Mouse (Mus musculus): ENCODE results near the gene Gsc. TPM values are rescaled to one million over a fixed set of nuclear protein-coding genes. Genes with fewer than 3 reads are reported as not detected.

Gsc gene
- 0.24 and 0.27 TPM in 2 replicates for polyA plus RNA-seq (2016; fragmentation: Nextera tagmentation; extraction: Ambion mirVana)

DNA sequence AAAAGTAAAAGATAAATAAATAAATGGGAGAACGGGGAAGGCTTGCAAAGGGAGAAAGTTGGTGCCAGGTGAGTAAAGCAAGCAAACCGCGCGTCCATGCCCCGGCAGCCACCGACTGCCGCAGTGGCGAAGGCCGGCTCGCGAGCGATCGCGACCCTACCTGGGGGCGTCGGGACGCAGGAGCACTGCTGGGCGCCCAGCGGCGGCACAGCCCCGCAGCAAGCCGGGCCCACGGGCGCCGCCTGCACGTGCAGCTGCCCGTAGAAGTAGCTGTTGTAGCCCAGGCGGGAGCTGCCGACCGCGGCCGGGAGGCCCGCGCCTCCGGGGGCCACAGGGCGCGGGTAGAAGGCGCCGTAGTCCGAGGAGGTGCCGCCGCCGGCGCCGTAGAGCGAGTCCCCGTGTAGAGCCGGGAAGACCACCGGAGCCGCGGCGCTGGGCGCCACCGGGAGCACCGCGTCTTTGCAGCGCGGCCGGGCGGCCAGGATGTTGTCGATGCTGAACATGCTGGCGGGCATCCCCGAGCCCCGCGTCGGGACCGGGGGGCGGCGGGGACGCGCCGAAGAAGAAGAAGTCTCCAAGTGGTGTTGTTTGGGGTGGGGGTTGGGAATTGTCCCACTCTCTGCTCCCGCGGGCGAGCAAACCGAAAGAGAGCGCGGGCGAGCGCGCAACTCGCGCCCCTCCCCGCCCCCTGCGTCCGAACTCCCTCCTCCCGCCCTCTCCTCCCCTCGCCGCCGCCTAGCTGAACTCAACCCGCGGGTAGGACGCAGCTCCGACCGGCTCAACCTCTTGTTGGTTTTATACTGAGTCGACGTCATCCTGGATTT is at the start of gene Gsc:
TSS of gene Gsc (minus strand) at position 730 of the 824 bp plus-strand sequence.
- peaks cover 67% of the 10 kb centered on the region for H3K4me1 ChIP-seq

DNA sequence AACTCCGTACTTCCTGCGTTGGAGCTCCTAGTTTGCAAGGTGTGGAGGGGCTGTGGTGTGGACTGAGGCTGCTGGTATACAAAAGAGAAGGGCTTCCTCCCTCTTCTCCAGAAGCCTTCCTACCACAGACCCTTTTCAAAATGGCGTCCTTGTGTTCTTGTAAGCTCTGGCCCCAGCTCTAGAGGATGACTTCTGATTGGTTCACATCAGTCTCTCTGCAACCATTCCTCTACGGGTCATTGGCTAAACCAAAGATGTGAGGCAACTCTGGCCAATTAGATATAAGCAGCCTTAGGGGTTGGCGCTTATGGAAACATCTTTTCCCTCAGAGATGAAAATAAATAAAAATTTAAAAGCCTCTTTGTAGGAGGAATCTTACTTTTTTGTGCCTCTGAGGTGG is 46.6 kb upstream of the Gsc start:
- Histone ChIP-seq H3K36me3 (no peaks in the 10 kb centered on the region), H3K4me1 (no peaks in the 10 kb centered on the region), H3K27ac (replicated peaks) (no peak overlapping the region), H3K4me3 (no peak overlapping the region), H3K9me3 (replicated peaks) (peaks cover 5% of the 10 kb centered on the region; the same call in 1 of the 2 replicates), H3K27me3 (ENCODE audit: low read depth, poor library complexity, severe bottlenecking) (no peaks in the 10 kb centered on the region)
- no peak for DNase-seq (ENCODE audit: low spot score)
- 92% methylated on average over 5 of the region's 5 CpGs for WGBS

More for the DNA sequence above, at the start of gene Gsc:
- Histone ChIP-seq H3K27ac (replicated peaks) (peak within 1 kb of the TSS; percentile 69), H3K4me3 (peak within 1 kb of the TSS; percentile 63), H3K36me3 (no peaks in the 10 kb centered on the region), H3K9me3 (replicated peaks) (no peaks in the 10 kb centered on the region), H3K27me3 (ENCODE audit: low read depth, poor library complexity, severe bottlenecking) (peaks cover 100% of the 10 kb centered on the region)
- DNase-seq (ENCODE audit: low spot score), result peak; percentile 81
- WGBS, result 0% methylated on average over 97 of the region's 97 CpGs

DNA sequence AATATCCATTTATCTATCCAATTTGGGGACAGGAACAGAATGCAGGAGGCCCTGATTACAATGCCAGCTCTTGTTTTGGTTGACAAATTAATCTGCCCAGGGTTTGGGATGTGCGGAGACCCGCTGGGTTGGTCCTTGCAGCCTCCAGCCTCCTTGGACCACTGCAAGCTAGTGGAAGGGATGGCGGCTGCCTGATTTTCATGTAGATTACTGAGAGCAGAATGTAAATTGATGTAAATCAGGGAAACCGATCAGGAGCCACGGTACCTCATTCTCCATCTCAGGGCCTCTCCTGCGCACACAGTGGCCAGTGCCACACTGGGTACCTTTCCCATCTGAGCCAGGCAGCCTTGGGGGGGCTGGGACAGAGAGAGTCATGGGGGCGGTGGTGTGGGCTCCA is 34.8 kb upstream of the Gsc start:
- no peak for DNase-seq (ENCODE audit: low spot score)
- Histone ChIP-seq H3K4me3 (no peak overlapping the region), H3K27ac (replicated peaks) (no peak overlapping the region), H3K36me3 (no peaks in the 10 kb centered on the region), H3K4me1 (no peaks in the 10 kb centered on the region), H3K27me3 (ENCODE audit: low read depth, poor library complexity, severe bottlenecking) (no peaks in the 10 kb centered on the region; the same call in 1 of the 2 replicates), H3K9me3 (replicated peaks) (no peaks in the 10 kb centered on the region)
- WGBS, result 55% methylated on average over 7 of the region's 7 CpGs

GRCm38 (mm10) chr12:104492009-104492408 is 18.9 kb upstream of the Gsc start:
- no peak for DNase-seq (ENCODE audit: low spot score)
- Histone ChIP-seq H3K4me3 (no peak overlapping the region), H3K36me3 (no peaks in the 10 kb centered on the region), H3K27ac (replicated peaks) (no peak overlapping the region), H3K9me3 (replicated peaks) (no peaks in the 10 kb centered on the region), H3K4me1 (no peaks in the 10 kb centered on the region), H3K27me3 (ENCODE audit: low read depth, poor library complexity, severe bottlenecking) (peaks cover 5% of the 10 kb centered on the region)
- WGBS, result 75% methylated on average over 6 of the region's 6 CpGs

DNA sequence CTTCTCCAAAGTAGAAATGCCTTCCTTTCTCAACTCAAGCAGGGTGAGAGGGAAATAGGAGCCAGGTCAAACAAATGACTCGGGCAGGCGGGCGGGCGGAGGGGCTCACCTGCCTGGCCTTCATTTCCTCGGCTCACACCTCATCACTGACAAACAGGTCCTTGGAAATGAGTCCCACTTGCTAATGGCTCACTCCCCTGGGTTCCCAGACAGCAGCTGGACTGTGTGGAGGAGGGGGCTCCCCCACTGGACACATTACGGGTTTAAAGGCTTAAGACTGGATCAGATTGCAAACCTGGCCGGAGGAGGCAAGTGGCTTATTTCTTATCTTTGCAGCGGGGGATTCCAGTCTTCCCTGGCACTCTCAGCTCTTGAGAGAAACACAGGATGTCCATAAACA is 13.1 kb upstream of the Gsc start:
- peaks cover 8% of the 10 kb centered on the region for H3K4me1 ChIP-seq
- H3K27ac ChIP-seq (replicated peaks), result no peak overlapping the region
- H3K9me3 ChIP-seq (replicated peaks), result no peaks in the 10 kb centered on the region
- H3K4me3 ChIP-seq, result no peak overlapping the region
- WGBS, result 56% methylated on average over 8 of the region's 8 CpGs
- no peaks in the 10 kb centered on the region for H3K36me3 ChIP-seq
- DNase-seq (ENCODE audit: low spot score), result no peak
- peaks cover 34% of the 10 kb centered on the region for H3K27me3 ChIP-seq (ENCODE audit: low read depth, poor library complexity, severe bottlenecking)

DNA sequence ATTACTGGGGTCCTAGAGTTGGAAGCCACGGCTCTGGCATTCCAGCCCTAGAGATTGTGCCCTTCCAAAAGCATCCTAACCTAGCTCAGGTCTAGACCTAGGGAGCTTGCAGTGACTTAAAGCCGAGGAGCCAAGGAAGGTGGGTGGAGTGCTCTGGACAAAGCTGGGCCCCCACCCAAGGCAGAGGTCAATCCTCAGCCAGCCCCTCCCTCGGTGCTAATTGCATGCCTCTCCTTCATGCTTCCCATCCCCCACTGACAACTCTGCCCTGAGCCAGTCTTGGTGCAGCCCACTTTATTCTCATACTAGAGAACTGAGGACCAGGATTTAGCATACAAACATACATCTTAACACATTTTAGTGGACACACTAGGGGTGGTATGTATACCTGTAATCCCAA is 12.0 kb upstream of the Gsc start:
- 29% methylated on average over 3 of the region's 3 CpGs for WGBS
- DNase-seq (ENCODE audit: low spot score), result no peak
- Histone ChIP-seq H3K4me3 (no peak overlapping the region), H3K4me1 (peaks cover 8% of the 10 kb centered on the region), H3K36me3 (no peaks in the 10 kb centered on the region), H3K9me3 (replicated peaks) (no peaks in the 10 kb centered on the region), H3K27ac (replicated peaks) (no peak overlapping the region), H3K27me3 (ENCODE audit: low read depth, poor library complexity, severe bottlenecking) (peaks cover 45% of the 10 kb centered on the region)

- no peaks in the 10 kb centered on the region for H3K36me3 ChIP-seq
- H3K4me3 ChIP-seq, result no peak overlapping the region
- peaks cover 22% of the 10 kb centered on the region for H3K4me1 ChIP-seq
- H3K9me3 ChIP-seq (replicated peaks), result no peaks in the 10 kb centered on the region
- H3K27ac ChIP-seq (replicated peaks), result no peak overlapping the region
- H3K27me3 ChIP-seq (ENCODE audit: low read depth, poor library complexity, severe bottlenecking), result peaks cover 86% of the 10 kb centered on the region
- no peak for DNase-seq (ENCODE audit: low spot score)
- WGBS, result 79% methylated on average over 10 of the region's 10 CpGs
Observed at GRCm38 (mm10) chr12:104481007-104481406, 7.9 kb upstream of the Gsc start.

DNA sequence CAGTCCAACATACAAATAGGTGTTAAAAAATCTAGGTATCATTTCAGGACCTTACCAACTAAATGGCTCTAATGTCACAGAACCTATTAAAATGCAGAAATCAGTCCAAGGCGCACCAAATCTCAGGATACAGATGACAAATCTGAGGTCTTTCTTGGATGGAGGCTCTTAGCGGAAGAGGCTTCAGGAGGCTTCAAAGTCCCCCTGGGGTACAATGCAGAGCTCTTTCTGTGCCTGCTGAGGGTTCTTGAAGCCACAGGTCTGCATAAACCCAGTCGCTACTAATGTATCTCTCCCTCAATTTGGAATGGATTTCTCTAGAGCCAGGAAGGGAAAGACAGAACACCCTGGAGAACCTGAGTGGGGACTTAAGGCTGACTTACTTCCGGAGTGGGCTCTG is 5.1 kb upstream of the Gsc start:
- Histone ChIP-seq H3K4me3 (no peak overlapping the region), H3K9me3 (replicated peaks) (no peaks in the 10 kb centered on the region), H3K4me1 (peaks cover 43% of the 10 kb centered on the region), H3K27ac (replicated peaks) (no peak overlapping the region), H3K36me3 (no peaks in the 10 kb centered on the region), H3K27me3 (ENCODE audit: low read depth, poor library complexity, severe bottlenecking) (peaks cover 98% of the 10 kb centered on the region)
- peak; percentile 26 for DNase-seq (ENCODE audit: low spot score)
- 4% methylated on average over 4 of the region's 4 CpGs for WGBS

- peaks cover 50% of the 10 kb centered on the region for H3K4me1 ChIP-seq
- H3K9me3 ChIP-seq (replicated peaks), result no peaks in the 10 kb centered on the region
- no peak overlapping the region for H3K27ac ChIP-seq (replicated peaks)
- DNase-seq (ENCODE audit: low spot score), result no peak
- 2% methylated on average over 7 of the region's 7 CpGs for WGBS
- no peaks in the 10 kb centered on the region for H3K36me3 ChIP-seq
- H3K27me3 ChIP-seq (ENCODE audit: low read depth, poor library complexity, severe bottlenecking), result peaks cover 98% of the 10 kb centered on the region
- no peak overlapping the region for H3K4me3 ChIP-seq
Observed at GRCm38 (mm10) chr12:104477501-104477900, 4.4 kb upstream of the Gsc start.

GRCm38 (mm10) chr12:104477066-104477465 is 3.9 kb upstream of the Gsc start:
- under 1% methylated on average over 12 of the region's 12 CpGs for WGBS
- no peaks in the 10 kb centered on the region for H3K36me3 ChIP-seq
- peak; percentile 26 for DNase-seq (ENCODE audit: low spot score)
- H3K27me3 ChIP-seq (ENCODE audit: low read depth, poor library complexity, severe bottlenecking), result peaks cover 98% of the 10 kb centered on the region
- H3K9me3 ChIP-seq (replicated peaks), result no peaks in the 10 kb centered on the region
- H3K4me3 ChIP-seq, result no peak overlapping the region
- no peak overlapping the region for H3K27ac ChIP-seq (replicated peaks)
- peaks cover 55% of the 10 kb centered on the region for H3K4me1 ChIP-seq

GRCm38 (mm10) chr12:104475946-104476345 is 2.8 kb upstream of the Gsc start:
- Histone ChIP-seq H3K27ac (replicated peaks) (no peak overlapping the region), H3K4me1 (peaks cover 66% of the 10 kb centered on the region), H3K27me3 (ENCODE audit: low read depth, poor library complexity, severe bottlenecking) (peaks cover 100% of the 10 kb centered on the region), H3K4me3 (peak overlapping the region; percentile 14; the same call in 1 of the 2 replicates), H3K36me3 (no peaks in the 10 kb centered on the region), H3K9me3 (replicated peaks) (no peaks in the 10 kb centered on the region)
- DNase-seq (ENCODE audit: low spot score), result peak; percentile 64
- whole genome bisulfite sequencing, result under 1% methylated on average over 21 of the region's 21 CpGs

DNA sequence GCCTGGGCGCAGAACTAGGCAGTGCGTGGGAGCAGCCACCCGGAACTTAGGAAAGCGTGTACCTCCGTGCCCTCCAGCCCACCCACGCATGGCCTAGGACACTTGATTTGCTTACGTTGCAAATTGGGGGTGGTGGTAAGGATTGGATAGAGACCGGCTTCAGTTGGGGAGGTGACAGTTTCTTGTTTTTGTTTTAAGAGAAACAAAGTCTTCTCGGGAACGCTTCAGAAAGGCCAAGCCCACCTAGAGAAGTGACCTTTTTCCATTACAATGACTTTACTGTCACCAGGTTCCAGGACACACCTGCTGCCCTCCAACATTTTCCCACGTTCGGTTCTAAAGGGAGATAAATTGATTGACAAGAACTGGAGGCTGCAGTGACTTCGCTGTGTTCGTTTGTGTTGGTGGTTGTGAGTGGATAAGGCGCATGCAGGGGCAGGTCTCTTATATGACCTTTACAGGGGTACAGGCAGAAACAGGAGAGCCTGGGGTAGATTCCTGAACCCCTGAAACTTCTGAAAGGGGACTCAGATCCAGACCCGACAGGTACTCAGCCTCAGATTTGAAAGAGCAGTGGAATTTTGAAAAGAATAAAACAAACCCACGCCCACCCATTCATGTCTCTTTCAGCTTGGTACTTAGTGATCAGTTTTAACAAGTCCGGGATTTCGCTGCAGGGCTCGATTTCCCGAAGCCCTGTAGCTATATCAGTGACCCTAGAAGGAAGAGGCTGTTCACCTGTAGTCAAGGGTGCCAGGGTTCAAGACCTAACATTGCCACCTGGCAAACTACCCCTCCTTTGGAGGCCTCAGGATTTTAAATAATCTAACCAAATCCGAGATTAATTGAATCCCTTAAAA is 2.0 kb upstream of the Gsc start:
- Histone ChIP-seq H3K4me1 (peaks cover 70% of the 10 kb centered on the region), H3K27ac (replicated peaks) (no peak overlapping the region), H3K27me3 (ENCODE audit: low read depth, poor library complexity, severe bottlenecking) (peaks cover 100% of the 10 kb centered on the region), H3K36me3 (no peaks in the 10 kb centered on the region), H3K9me3 (replicated peaks) (no peaks in the 10 kb centered on the region), H3K4me3 (0 out of 2 replicates have a peak overlapping the region, but pooled peaks have one; percentile 28)
- DNase-seq (ENCODE audit: low spot score), result peak; percentile 49
- WGBS, result under 1% methylated on average over 22 of the region's 22 CpGs

Data from midbrain, embryonic 10.5 days (tissue).